Mouse (Mus musculus): Measurements from ENCODE around the gene Mmp9.

DNA sequence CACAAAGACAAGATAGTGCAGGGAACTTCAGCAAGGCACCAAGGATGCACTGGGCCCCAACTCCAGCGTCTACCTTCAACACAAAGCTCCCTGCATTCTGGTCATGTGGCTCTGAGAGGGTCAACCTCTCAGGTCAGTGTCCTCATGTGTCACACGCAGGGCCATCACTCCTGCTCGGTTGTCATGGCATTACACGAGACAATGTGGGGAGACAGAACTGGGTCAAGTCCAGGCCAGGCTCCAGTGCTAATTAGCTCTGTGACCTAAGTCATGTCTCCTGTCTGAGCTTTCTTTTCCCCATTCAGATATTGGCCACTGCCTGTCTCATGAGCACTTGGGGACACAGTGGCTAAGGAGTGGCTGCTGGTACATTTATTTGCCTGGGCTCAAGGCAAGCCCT, 17.3 kb upstream of the Mmp9 start:
- no peak for TF ChIP-seq CTCF (conservative IDR thresholded peaks at IDR 0.05; ENCODE audit: insufficient read depth, insufficient read length, low read depth, low read length)
- no peak for TF ChIP-seq POLR2A (IDR thresholded peaks at IDR 0.05; ENCODE audit: low read depth, low read length)

All from kidney, adult 2 months (tissue).